Mouse (Mus musculus) bone marrow, adult 2 months (tissue): Measurements from ENCODE around the gene Plxna4.

Experiments
- CTCF ChIP-seq: fragments of 200-500 bp; IDR thresholded peaks from 2 replicates; pipeline ENCODE4 v1.5.1; 2011; ENCODE audit warnings: low read length, control low read depth; ENCODE audit not compliant: control insufficient read depth, insufficient read depth
- POLR2A ChIP-seq: fragments of 200-500 bp; IDR thresholded peaks from 2 replicates; pipeline ENCODE4 v1.6.1; 2011; ENCODE audit warnings: low read depth, mild to moderate bottlenecking, control low read depth, low read length, borderline replicate concordance; ENCODE audit not compliant: control insufficient read depth

DNA sequence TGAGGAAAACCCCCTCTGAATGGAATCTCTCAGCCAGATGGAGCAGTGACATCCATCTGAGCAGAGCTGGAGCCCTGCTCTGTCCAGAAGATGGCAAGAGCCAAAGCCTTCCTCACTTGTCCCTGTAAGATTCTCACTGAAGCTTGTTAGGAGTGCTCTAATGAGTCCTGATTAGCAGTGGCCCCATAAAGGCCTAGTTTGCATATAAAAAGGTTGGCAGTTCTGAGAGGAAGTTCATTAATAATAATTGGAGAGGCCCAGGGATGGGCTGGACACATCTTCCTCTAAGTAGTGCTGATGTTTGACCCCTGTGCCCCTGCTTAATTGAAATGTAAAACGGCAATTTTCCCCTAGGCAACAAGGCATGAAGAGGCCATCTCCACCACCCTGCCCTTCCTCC, 361.4 kb downstream of the Plxna4 start:
- TF ChIP-seq POLR2A (no peak), CTCF (no peak)
